Mouse (Mus musculus): ENCODE measurements around the gene Tmbim1.

The Tmbim1 gene

DNA sequence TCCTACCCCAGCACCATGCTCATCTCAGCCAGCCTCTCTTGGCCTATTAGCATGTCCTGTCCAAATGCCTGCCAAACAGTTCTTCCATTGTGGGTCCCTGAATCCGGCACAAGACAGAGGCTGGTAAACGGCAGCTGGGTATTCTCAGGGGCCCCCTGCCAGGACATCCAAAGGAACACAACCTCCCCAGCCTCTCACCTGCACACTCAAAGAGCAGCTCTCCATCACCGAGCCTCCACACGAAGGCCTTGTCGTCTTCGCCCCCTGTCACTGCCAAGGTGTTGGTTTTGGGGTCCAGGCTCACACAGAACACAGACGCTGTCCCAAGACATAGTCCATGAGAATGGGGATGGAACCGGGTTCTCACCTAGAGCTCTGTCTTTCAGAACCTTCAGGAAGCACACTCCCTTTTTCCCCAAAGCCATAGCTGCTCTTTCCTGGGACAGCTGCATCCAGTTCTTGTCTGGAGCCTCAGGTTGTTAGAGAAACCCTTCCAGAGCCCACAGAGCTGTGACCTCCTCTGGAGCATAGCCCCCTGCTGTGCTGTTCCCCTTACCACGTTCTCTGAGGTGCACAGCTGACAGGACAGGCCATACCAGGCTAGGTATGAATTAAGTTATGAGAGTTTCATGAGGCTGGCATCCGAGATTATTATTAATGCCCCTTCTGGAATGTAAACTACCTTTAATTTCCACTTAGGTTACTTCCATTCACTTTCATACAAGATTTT, 22.4 kb downstream of the Tmbim1 start:
- in situ Hi-C loops (cut with MboI; ENCODE audit: unreplicated experiment in 2 of 2), result loop anchor here (5.0 to 10.0 kb wide), 2 partner anchors 41 to 78 kb away; no protein-coding TSS in a partner anchor

GRCm38 (mm10) chr1:74281886-74282285, 23.5 kb downstream of the Tmbim1 start:
- in situ Hi-C loops (cut with MboI; ENCODE audit: unreplicated experiment in 2 of 2), result loop anchor here (5.0 to 10.0 kb wide), 2 partner anchors 40 to 77 kb away; no protein-coding TSS in a partner anchor

DNA sequence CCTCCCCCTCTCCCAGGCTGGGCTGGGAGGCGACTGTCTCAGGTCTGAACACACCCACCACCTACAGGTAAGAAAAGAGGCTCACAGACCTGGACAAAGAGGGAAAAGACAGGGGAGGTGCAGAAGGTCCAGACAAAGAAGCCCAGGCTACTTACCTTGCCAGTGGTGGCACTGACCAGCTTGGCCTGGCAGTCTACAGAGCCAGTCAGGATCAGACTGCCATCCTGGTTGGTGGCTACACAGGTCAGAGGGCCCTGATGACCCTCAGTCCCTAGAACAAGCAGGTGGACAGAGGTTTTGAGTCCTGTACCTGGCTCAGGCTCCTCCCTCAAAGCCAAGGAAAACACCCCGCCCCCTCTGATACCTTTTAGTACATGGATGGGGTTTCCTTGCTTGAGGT, 24.1 kb downstream of the Tmbim1 start:
- in situ Hi-C loops (cut with MboI; ENCODE audit: unreplicated experiment in 2 of 2), result loop anchor here (5.0 to 10.0 kb wide), 2 partner anchors 39 to 77 kb away; no protein-coding TSS in a partner anchor

GRCm38 (mm10) chr1:74280591-74281325, 24.7 kb downstream of the Tmbim1 start:
- in situ Hi-C loops (cut with MboI; ENCODE audit: unreplicated experiment in 2 of 2), result loop anchor here (5.0 to 10.0 kb wide), 2 partner anchors 38 to 76 kb away; no protein-coding TSS in a partner anchor

GRCm38 (mm10) chr1:74278988-74279387, 26.4 kb downstream of the Tmbim1 start:
- in situ Hi-C loops (cut with MboI; ENCODE audit: unreplicated experiment in 2 of 2), result no loop called here

GRCm38 (mm10) chr1:74278538-74278937, 26.9 kb downstream of the Tmbim1 start, which contains the start of gene Gpbar1:
Gene Gpbar1 (plus strand): TSS chr1:74278550.
- in situ Hi-C loops (cut with MboI; ENCODE audit: unreplicated experiment in 2 of 2), result no loop called here

GRCm38 (mm10) chr1:74277883-74278537, 27.4 kb downstream of the Tmbim1 start:
- in situ Hi-C loops (cut with MboI; ENCODE audit: unreplicated experiment in 2 of 2), result no loop called here

GRCm38 (mm10) chr1:74277041-74277440, 28.4 kb downstream of the Tmbim1 start:
- in situ Hi-C loops (cut with MboI; ENCODE audit: unreplicated experiment in 2 of 2), result no loop called here

GRCm38 (mm10) chr1:74275015-74275414, 30.4 kb downstream of the Tmbim1 start:
- in situ Hi-C loops (cut with MboI; ENCODE audit: unreplicated experiment in 2 of 2), result no loop called here

DNA sequence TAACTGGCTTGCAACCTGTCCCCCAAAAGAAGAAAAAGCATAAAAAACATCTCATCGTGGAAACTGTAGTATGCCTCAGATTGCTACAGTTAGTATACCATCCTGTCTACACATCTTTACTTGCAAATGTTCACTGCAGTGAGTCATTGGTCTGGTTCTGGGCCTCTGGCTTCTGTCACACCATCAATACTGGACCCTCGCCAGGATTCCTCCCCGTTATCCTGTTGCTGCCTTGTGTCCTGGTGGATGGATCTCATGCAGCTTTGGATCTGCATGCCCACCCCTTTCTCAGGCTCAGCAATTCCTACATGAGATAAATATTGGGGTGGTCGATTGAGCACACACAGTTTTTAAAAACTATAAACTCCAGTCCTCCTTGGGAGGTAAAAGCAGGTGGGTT, 33.8 kb downstream of the Tmbim1 start:
- in situ Hi-C loops (cut with MboI; ENCODE audit: unreplicated experiment in 2 of 2), result no loop called here

GRCm38 (mm10) chr1:74268750-74269149, 36.7 kb downstream of the Tmbim1 start:
- in situ Hi-C loops (cut with MboI; ENCODE audit: unreplicated experiment in 2 of 2), result no loop called here

- in situ Hi-C loops (cut with MboI; ENCODE audit: unreplicated experiment in 2 of 2), result no loop called here
Measured at GRCm38 (mm10) chr1:74262510-74262909, 42.9 kb downstream of the Tmbim1 start.

- in situ Hi-C loops (cut with MboI; ENCODE audit: unreplicated experiment in 2 of 2), result no loop called here
Measured at GRCm38 (mm10) chr1:74256782-74257181, 48.6 kb downstream of the Tmbim1 start.

DNA sequence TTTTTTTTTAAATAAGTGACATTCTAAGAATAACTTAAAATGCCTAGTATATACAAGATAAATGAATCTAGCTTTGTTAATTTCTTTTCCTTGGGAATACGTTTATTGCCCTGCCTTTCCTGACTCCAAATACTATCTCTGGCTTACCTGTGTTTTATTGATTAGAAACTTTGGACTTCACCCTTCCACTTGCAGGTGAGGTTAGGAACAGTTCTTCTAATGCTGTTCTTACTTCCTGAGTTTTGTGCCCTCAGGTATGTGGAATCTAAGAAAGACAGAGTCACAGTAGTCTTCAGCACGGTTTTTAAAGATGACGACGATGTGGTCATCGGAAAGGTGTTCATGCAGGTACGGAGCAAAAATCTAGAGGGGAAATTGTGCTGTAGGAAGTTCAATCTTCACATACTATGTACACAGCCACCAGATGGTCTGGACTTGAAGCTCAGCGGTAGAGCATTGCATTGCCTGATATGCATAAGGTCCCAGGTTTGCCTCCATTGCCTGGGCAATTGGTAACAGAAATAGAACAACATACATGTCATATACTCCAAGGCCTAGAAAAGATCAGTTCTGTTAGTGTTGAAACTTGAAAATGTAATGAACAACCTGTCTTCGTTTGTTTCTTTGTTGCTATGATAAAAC, 49.6 kb downstream of the Tmbim1 start:
- in situ Hi-C loops (cut with MboI; ENCODE audit: unreplicated experiment in 2 of 2), result no loop called here

DNA sequence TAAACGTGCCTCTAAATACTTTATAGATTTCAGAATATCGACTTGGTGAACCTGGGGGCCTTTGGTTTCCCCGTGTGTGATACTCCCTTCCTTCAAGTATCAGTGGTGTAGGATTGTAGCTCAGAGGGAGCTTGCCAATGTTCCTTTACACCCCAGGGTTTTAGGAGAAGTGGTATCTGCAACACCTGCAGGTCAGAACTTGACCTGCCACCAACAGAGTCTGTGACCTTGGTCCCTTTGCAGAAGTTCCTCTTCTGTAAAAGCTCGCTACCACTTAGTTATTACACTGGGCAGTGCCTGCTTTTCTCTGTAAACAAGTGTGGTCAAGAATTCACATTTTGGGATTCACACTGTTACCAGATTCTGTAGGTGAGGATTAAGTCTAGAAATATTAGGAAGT, 55.3 kb downstream of the Tmbim1 start:
- in situ Hi-C loops (cut with MboI; ENCODE audit: unreplicated experiment in 2 of 2), result no loop called here

DNA sequence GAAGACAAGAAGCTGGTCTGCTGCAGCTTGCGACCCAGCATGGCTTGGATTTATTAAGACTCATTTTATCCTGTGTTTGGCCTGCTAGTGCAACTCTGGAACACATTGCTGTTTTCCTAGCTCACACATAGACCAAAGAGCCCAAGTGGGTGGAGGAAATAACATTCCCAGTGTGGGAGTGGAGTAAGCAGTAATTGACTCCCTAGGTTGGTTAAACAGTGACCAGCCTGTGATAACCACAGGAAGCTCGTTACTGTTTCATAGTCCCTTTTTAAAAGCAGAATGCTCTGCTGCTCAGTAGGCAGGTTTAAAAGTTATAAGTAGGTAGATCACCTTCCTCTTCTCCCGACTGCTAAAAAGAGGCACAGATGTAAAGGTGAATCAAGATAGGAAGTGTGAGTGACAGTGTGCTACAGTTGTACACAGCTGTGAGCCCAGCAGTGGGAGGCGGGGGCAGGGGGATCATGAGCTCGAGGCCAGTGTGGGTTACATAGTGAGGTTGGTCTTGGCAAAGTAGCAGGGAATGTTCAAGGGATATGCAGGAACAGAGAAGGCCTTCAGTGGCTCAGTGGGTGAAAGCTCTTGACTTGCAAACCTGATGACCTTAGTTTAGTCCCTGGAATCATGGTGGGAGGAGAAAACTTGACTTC, 56.0 kb downstream of the Tmbim1 start:
- in situ Hi-C loops (cut with MboI; ENCODE audit: unreplicated experiment in 2 of 2), result loop anchor here in 1 of 2 experiments (25.0 kb wide), 1 partner anchor 2012 kb away; no protein-coding TSS in a partner anchor

DNA sequence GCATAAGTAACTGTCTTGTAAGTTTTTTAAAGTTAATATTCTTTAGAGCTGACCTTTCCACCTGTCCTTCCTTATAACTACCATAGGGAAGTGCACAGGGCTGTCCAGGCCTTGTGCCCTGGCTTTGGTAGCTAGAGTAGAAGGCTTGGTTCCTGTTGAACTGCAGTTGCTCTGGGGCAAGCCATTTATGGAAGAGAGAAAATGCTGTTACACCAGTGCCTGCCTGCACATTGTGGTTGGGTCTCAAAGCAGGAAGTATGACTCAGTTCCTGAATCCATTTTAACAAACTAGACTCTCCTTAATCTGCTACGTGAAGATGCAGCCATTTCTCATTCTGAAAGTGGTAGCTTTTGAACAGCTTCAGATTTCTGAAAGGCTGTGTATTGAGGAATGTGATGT, 56.6 kb downstream of the Tmbim1 start:
- in situ Hi-C loops (cut with MboI; ENCODE audit: unreplicated experiment in 2 of 2), result loop anchor here in 1 of 2 experiments (25.0 kb wide), 1 partner anchor 2011 kb away; no protein-coding TSS in a partner anchor

GRCm38 (mm10) chr1:74245525-74245924, 59.9 kb downstream of the Tmbim1 start:
- in situ Hi-C loops (cut with MboI; ENCODE audit: unreplicated experiment in 2 of 2), result loop anchor here in 1 of 2 experiments (25.0 kb wide), 1 partner anchor 2008 kb away; no protein-coding TSS in a partner anchor

GRCm38 (mm10) chr1:74240832-74241231, 64.6 kb downstream of the Tmbim1 start:
- in situ Hi-C loops (cut with MboI; ENCODE audit: unreplicated experiment in 2 of 2), result loop anchor here in 1 of 2 experiments (5.0 to 25.0 kb wide), 2 partner anchors 41 to 2004 kb away; partner anchors contain the start of genes Aamp and Pnkd

DNA sequence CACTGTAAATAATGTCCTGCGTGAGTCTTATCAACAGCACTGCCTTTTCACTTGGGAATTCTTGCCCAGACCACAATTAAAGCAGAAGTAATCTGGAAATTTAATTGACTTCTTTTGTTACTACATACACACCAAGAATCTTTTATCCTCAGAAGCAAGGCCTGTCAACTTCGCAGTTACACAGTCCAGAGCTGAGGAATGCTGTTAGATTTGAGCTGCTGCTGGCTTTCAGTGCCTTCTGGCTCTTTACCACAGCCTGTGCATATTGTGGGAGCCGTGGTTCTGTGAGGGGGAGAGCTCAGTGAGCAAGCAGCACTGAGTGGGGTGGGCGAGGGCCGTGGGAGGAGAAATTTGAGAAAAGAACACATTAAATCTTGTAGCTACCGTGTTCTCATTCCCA, 65.1 kb downstream of the Tmbim1 start:
- in situ Hi-C loops (cut with MboI; ENCODE audit: unreplicated experiment in 2 of 2), result loop anchor here in 1 of 2 experiments (5.0 to 25.0 kb wide), 2 partner anchors 42 to 2003 kb away; partner anchors contain the start of genes Aamp and Pnkd
